9 mouse cellular contexts compared by ENCODE assay signal in genomic region chr3:109469465-109469864, GRCm38 (mm10).
DNase-seq lines count a peak whose midpoint lies in the region; ATAC-seq lines count a peak whose summit lies in the region.
"Had no signal": no experiment of that assay in that cellular context is flagged by ENCODE, and none has a peak within 500 bp of the region (broad histone marks: within the 10 kb centered on the region; RNA-seq: fewer than 3 reads in every experiment).

No protein-coding gene starts in this region.

- no peaks in the 10 kb centered on the region for H3K4me1 ChIP-seq in kidney, embryonic 14.5 days (ENCODE audit: control insufficient read depth, insufficient read depth, low read length)
- H3K4me1 ChIP-seq in forebrain, embryonic 10.5 days, result no peaks in the 10 kb centered on the region
- no peaks in the 10 kb centered on the region for H3K4me1 ChIP-seq in hindbrain, embryonic 13.5 days (replicated peaks)
- H3K4me1 ChIP-seq in midbrain, embryonic 10.5 days, result no peaks in the 10 kb centered on the region
- H3K4me1 ChIP-seq: neural tube, embryonic 13.5 days had no signal

- H3K36me3 ChIP-seq in kidney, embryonic 14.5 days (ENCODE audit: control insufficient read depth, insufficient read depth, low read length), result no peaks in the 10 kb centered on the region
- H3K36me3 ChIP-seq in forebrain, embryonic 10.5 days (replicated peaks), result no peaks in the 10 kb centered on the region
- H3K36me3 ChIP-seq in hindbrain, embryonic 13.5 days, result no peaks in the 10 kb centered on the region
- H3K36me3 ChIP-seq in midbrain, embryonic 10.5 days, result no peaks in the 10 kb centered on the region
- H3K36me3 ChIP-seq: neural tube, embryonic 13.5 days had no signal

- DNase-seq in kidney, adult 18-20 months, result peak; percentile 50
- DNase-seq in adipocyte (ENCODE audit: low spot score), result peak; percentile 83
- peak; percentile 68 for DNase-seq in fibroblast of lung, adult 2 months (ENCODE audit: low read depth)
- DNase-seq in kidney, postnatal 25 days, result peak; percentile 59 to 77
- no peak for DNase-seq in forebrain, embryonic 10.5 days (ENCODE audit: extremely low spot score, low spot score)
- DNase-seq in midbrain, embryonic 10.5 days (ENCODE audit: low spot score), result no peak

- no peaks in the 10 kb centered on the region for H3K9me3 ChIP-seq in kidney, embryonic 14.5 days (ENCODE audit: control insufficient read depth, low read length)
- H3K9me3 ChIP-seq in forebrain, embryonic 10.5 days, result no peaks in the 10 kb centered on the region
- H3K9me3 ChIP-seq in hindbrain, embryonic 13.5 days, result no peaks in the 10 kb centered on the region
- no peaks in the 10 kb centered on the region for H3K9me3 ChIP-seq in midbrain, embryonic 10.5 days (replicated peaks)
- H3K9me3 ChIP-seq: neural tube, embryonic 13.5 days had no signal

- no peaks in the 10 kb centered on the region for H3K27me3 ChIP-seq in kidney, embryonic 14.5 days (ENCODE audit: control insufficient read depth, insufficient read depth, low read length)
- H3K27me3 ChIP-seq in forebrain, embryonic 10.5 days (ENCODE audit: poor library complexity, severe bottlenecking), result no peaks in the 10 kb centered on the region
- H3K27me3 ChIP-seq in hindbrain, embryonic 13.5 days, result no peaks in the 10 kb centered on the region
- no peaks in the 10 kb centered on the region for H3K27me3 ChIP-seq in midbrain, embryonic 10.5 days (ENCODE audit: low read depth, poor library complexity, severe bottlenecking)
- H3K27me3 ChIP-seq: neural tube, embryonic 13.5 days had no signal

- ATAC-seq in kidney, embryonic 14.5 days (ENCODE audit: low FRiP score, low TSS enrichment), result no peak
- ATAC-seq in hindbrain, embryonic 13.5 days (ENCODE audit: low FRiP score), result no peak

- no peak overlapping the region for H3K4me3 ChIP-seq in kidney, embryonic 14.5 days (ENCODE audit: low read length)
- no peak overlapping the region for H3K4me3 ChIP-seq in forebrain, embryonic 10.5 days
- H3K4me3 ChIP-seq in hindbrain, embryonic 13.5 days, result no peak overlapping the region
- no peak overlapping the region for H3K4me3 ChIP-seq in midbrain, embryonic 10.5 days
- H3K4me3 ChIP-seq: neural tube, embryonic 13.5 days had no signal

- no peak overlapping the region for H3K27ac ChIP-seq in kidney, embryonic 14.5 days (ENCODE audit: low read depth, low read length)
- H3K27ac ChIP-seq in forebrain, embryonic 10.5 days, result no peak overlapping the region
- no peak overlapping the region for H3K27ac ChIP-seq in hindbrain, embryonic 13.5 days
- no peak overlapping the region for H3K27ac ChIP-seq in midbrain, embryonic 10.5 days (replicated peaks)
- H3K27ac ChIP-seq: neural tube, embryonic 13.5 days had no signal

- no peak overlapping the region for H3K4me2 ChIP-seq in kidney, embryonic 14.5 days (replicated peaks; ENCODE audit: low read depth, low read length)
- H3K4me2 ChIP-seq in hindbrain, embryonic 13.5 days, result no peak overlapping the region
- H3K4me2 ChIP-seq: neural tube, embryonic 13.5 days had no signal

- no peak overlapping the region for H3K9ac ChIP-seq in kidney, embryonic 14.5 days (ENCODE audit: low read depth, low read length)
- H3K9ac ChIP-seq in hindbrain, embryonic 13.5 days, result no peak overlapping the region
- H3K9ac ChIP-seq: neural tube, embryonic 13.5 days had no signal

- WGBS in kidney, embryonic 14.5 days, result 81% methylated on average over 3 of the region's 3 CpGs
- WGBS in forebrain, embryonic 10.5 days, result 83% methylated on average over 3 of the region's 3 CpGs
- WGBS in hindbrain, embryonic 13.5 days, result 88% methylated on average over 3 of the region's 3 CpGs
- WGBS in midbrain, embryonic 10.5 days, result 86% methylated on average over 3 of the region's 3 CpGs

Comparison
In these comparisons a context has a peak if more than half of its experiments do, and no peak if none do; other contexts are left out.
1. DNase-seq: peak in kidney, adult 18-20 months (single experiment), adipocyte (single experiment), fibroblast of lung, adult 2 months (single experiment) and kidney, postnatal 25 days (2 of 2); none in forebrain, embryonic 10.5 days (single experiment) and midbrain, embryonic 10.5 days (single experiment).